16 mouse cellular contexts compared by ENCODE assay signal in the genomic region with DNA sequence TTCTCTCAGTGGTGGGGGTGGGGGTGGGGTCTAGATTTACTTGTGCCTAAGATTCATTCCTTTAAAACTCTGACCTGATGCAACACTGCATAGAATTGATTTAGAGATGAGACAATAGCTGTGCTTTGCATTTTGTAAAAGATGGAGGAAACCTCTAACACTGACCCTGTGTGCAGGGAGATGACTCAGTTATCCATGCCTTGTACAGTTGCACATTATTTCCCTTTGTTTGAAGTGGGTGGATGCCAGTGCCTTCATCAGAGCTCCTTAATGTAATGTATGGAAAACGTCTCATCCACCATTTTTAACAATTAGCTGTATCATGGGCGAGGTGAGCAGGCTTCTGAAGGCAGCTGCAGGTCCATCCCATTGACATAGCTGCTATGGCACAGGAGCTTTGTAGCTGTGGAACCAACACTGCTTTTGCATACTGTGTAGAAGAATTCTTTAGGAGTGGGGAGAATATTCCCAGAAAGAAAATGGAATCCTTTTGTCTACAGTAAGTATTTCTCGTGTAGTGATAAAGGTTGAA. TPM values are rescaled to one million over a fixed set of nuclear protein-coding genes. Genes with fewer than 3 reads are reported as not detected.
DNase-seq lines count a peak whose midpoint lies in the region; ATAC-seq and TF ChIP-seq lines count a peak whose summit lies in the region.
"Had no signal": no experiment of that assay in that cellular context is flagged by ENCODE, and none has a peak within 500 bp of the region (broad histone marks: within the 10 kb centered on the region; RNA-seq: fewer than 3 reads in every experiment).

No protein-coding gene starts in this region.

- H3K27me3 ChIP-seq in heart, postnatal 0 days (ENCODE audit: control insufficient read depth, insufficient read depth, low read length) = no peaks in the 10 kb centered on the region
- H3K27me3 ChIP-seq in forebrain, embryonic 16.5 days (replicated peaks; ENCODE audit: control insufficient read depth, insufficient read depth, low read length) = no peaks in the 10 kb centered on the region
- no peaks in the 10 kb centered on the region for H3K27me3 ChIP-seq in midbrain, embryonic 14.5 days (ENCODE audit: control insufficient read depth, insufficient read depth, low read length)
- H3K27me3 ChIP-seq: CH12.LX; limb, embryonic 15.5 days had no signal

- peak overlapping the region; percentile 2; the same call in 1 of the 2 replicates for H3K4me3 ChIP-seq in heart, postnatal 0 days (ENCODE audit: low read depth, low read length)
- H3K4me3 ChIP-seq in forebrain, embryonic 16.5 days (replicated peaks; ENCODE audit: low read length) = peak overlapping the region; percentile 24
- H3K4me3 ChIP-seq in midbrain, embryonic 14.5 days (replicated peaks; ENCODE audit: low read depth, low read length) = peak overlapping the region; percentile 29
- H3K4me3 ChIP-seq: limb, embryonic 15.5 days had no signal

- ATAC-seq in heart, postnatal 0 days (ENCODE audit: insufficient read depth, low read depth) = no peak
- ATAC-seq in forebrain, embryonic 16.5 days = no peak
- no peak for ATAC-seq in midbrain, embryonic 14.5 days (ENCODE audit: low FRiP score, low TSS enrichment)
- ATAC-seq: intestine, postnatal 0 days had no signal

- no peaks in the 10 kb centered on the region for H3K36me3 ChIP-seq in heart, postnatal 0 days (replicated peaks; ENCODE audit: control insufficient read depth, insufficient read depth, low read length)
- no peaks in the 10 kb centered on the region for H3K36me3 ChIP-seq in forebrain, embryonic 16.5 days (ENCODE audit: control insufficient read depth, insufficient read depth)
- H3K36me3 ChIP-seq in midbrain, embryonic 14.5 days (ENCODE audit: control insufficient read depth, insufficient read depth, low read length) = no peaks in the 10 kb centered on the region
- H3K36me3 ChIP-seq: limb, embryonic 15.5 days had no signal

- DNase-seq in heart, postnatal 0 days (ENCODE audit: low spot score) = no peak
- DNase-seq in heart, adult 9 months (ENCODE audit: low spot score in 2 of 2) = no peak
- DNase-seq in brain, adult 2 months (ENCODE audit: low read depth, low spot score) = peak; percentile 35
- DNase-seq in midbrain, embryonic 14.5 days = peak; percentile 35
- DNase-seq in urinary bladder, postnatal 25 days (ENCODE audit: low spot score) = no peak
- DNase-seq in T-cell, adult 2 months (ENCODE audit: low spot score) = no peak
- DNase-seq in kidney, postnatal 10 days = no peak
- DNase-seq: adrenal gland, postnatal 36 days; cerebellum, adult 11-12 months; embryo, embryonic 11 days; layer of hippocampus, adult 9-11 months; lung, embryonic 14.5 days had no signal

- WGBS in heart, postnatal 0 days = 61% methylated on average over 3 of the region's 3 CpGs
- 62% methylated on average over 3 of the region's 3 CpGs for WGBS in forebrain, embryonic 16.5 days
- WGBS in midbrain, embryonic 14.5 days = 72% methylated on average over 3 of the region's 3 CpGs

- no peak for TF ChIP-seq CTCF in heart, postnatal 0 days (IDR thresholded peaks at IDR 0.05; ENCODE audit: low read depth)

- peaks cover 7% of the 10 kb centered on the region for H3K4me1 ChIP-seq in heart, postnatal 0 days (ENCODE audit: control insufficient read depth, insufficient read depth)
- peaks cover 20% of the 10 kb centered on the region for H3K4me1 ChIP-seq in forebrain, embryonic 16.5 days (replicated peaks; ENCODE audit: control insufficient read depth, insufficient read depth, low read length)
- peaks cover 42% of the 10 kb centered on the region for H3K4me1 ChIP-seq in midbrain, embryonic 14.5 days (ENCODE audit: control insufficient read depth, insufficient read depth, low read length)

- H3K9ac ChIP-seq in heart, postnatal 0 days (replicated peaks; ENCODE audit: low read depth, low read length) = 0 out of 2 replicates have a peak overlapping the region, but pooled peaks have one; percentile 11
- peak overlapping the region; percentile 12; the same call in 1 of the 2 replicates for H3K9ac ChIP-seq in forebrain, embryonic 16.5 days (replicated peaks; ENCODE audit: low read depth, low read length)
- H3K9ac ChIP-seq in midbrain, embryonic 14.5 days (replicated peaks; ENCODE audit: low read length) = peak overlapping the region; percentile 25; the same call in 1 of the 2 replicates
- H3K9ac ChIP-seq: limb, embryonic 15.5 days; lung, embryonic 14.5 days had no signal

- no peaks in the 10 kb centered on the region for H3K9me3 ChIP-seq in heart, postnatal 0 days (replicated peaks; ENCODE audit: control insufficient read depth, low read length)
- H3K9me3 ChIP-seq in forebrain, embryonic 16.5 days (ENCODE audit: control insufficient read depth, low read length) = no peaks in the 10 kb centered on the region
- no peaks in the 10 kb centered on the region for H3K9me3 ChIP-seq in midbrain, embryonic 14.5 days (ENCODE audit: control insufficient read depth, low read length)
- H3K9me3 ChIP-seq: limb, embryonic 15.5 days had no signal

- H3K27ac ChIP-seq in heart, postnatal 0 days (ENCODE audit: low read depth) = no peak overlapping the region
- no peak overlapping the region for H3K27ac ChIP-seq in forebrain, embryonic 16.5 days (ENCODE audit: low read length)
- H3K27ac ChIP-seq in midbrain, embryonic 14.5 days (replicated peaks; ENCODE audit: low read depth, low read length) = peak overlapping the region; percentile 3; the same call in 1 of the 2 replicates
- H3K27ac ChIP-seq: limb, embryonic 15.5 days had no signal

- no peak for TF ChIP-seq EP300 in heart, postnatal 0 days (IDR thresholded peaks at IDR 0.05; ENCODE audit: low read depth)

- peak overlapping the region; percentile 37 for H3K4me2 ChIP-seq in heart, postnatal 0 days (ENCODE audit: low read depth, low read length)
- peak overlapping the region; percentile 39 for H3K4me2 ChIP-seq in forebrain, embryonic 16.5 days (ENCODE audit: low read length)
- H3K4me2 ChIP-seq in midbrain, embryonic 14.5 days (ENCODE audit: low read length) = peak overlapping the region; percentile 45
- H3K4me2 ChIP-seq: limb, embryonic 15.5 days; lung, embryonic 14.5 days had no signal

RNA-seq across cellular contexts. Expression of a gene that starts 54.1 kb away (rescaled TPM):
- total RNA-seq in heart, postnatal 0 days (2014; rRNA removed; ENCODE audit: low replicate concordance) = 21.9 and 71.8 TPM in 2 replicates
- 29.8 and 31.4 TPM in 2 replicates for polyA plus RNA-seq in heart, postnatal 0 days (2015; fragmentation: Nextera tagmentation; extraction: Ambion mirVana)
- 63.8 and 66.7 TPM in 2 replicates for polyA plus RNA-seq in forebrain, embryonic 16.5 days (2015; fragmentation: Nextera tagmentation; extraction: Ambion mirVana)
- 58.5 and 75.4 TPM in 2 replicates for polyA plus RNA-seq in midbrain, embryonic 14.5 days (2014; fragmentation: Nextera tagmentation; extraction: Ambion mirVana)

Comparison
In these comparisons a context has a peak if more than half of its experiments do, and no peak if none do; other contexts are left out.
1. DNase-seq: peak in brain, adult 2 months (single experiment) and midbrain, embryonic 14.5 days (single experiment); none in heart, postnatal 0 days (single experiment), heart, adult 9 months (0 of 2), urinary bladder, postnatal 25 days (single experiment), T-cell, adult 2 months (single experiment) and kidney, postnatal 10 days (single experiment).
2. Peak in every context shown above with its lines, with median percentiles within 50 percentile points of each other: H3K4me2 ChIP-seq, H3K4me3 ChIP-seq and H3K9ac ChIP-seq.